Mouse (Mus musculus) naive thymus-derived CD4-positive, alpha-beta T cell, adult 2 months (primary cell): Measurements from ENCODE around the gene Zbtb20.

Experiments used
- DNase-seq: peaks from one replicate; pipeline ENCODE4 v3.0.0-alpha.2; 2011; ENCODE audit warnings: low read depth

The Zbtb20 gene

GRCm38 (mm10) chr16:43363751-43364515, 488.3 kb downstream of the Zbtb20 start:
- DNase-seq = no peak

GRCm38 (mm10) chr16:43364516-43364910, 488.8 kb downstream of the Zbtb20 start:
- no peak for DNase-seq

GRCm38 (mm10) chr16:43365277-43365676, 489.6 kb downstream of the Zbtb20 start:
- DNase-seq = no peak

DNA sequence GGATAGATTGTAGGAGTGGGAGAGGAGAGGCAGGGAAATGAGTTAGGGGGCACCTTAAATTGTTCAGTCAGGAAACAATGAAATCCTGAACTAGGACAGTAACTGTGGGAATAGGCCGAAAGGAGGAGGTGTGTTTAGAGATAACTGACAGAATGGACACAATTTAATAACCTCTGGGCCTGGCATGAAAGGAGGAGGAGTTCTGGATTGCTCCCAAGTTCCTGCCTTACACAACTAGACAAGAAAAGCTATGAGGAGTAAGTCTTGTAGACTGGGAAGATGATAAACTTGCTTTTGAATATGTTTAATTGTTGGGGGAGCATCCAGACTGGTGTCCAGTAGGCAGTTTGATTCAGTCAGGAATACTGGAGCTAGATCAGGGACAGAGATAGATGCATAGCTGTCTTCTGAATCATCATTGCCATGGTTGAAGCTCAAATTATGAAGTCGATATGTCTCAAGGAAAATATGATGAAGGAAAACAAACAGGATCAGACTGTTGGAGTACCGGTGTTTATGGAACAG, 494.9 kb downstream of the Zbtb20 start:
- DNase-seq = no peak

DNA sequence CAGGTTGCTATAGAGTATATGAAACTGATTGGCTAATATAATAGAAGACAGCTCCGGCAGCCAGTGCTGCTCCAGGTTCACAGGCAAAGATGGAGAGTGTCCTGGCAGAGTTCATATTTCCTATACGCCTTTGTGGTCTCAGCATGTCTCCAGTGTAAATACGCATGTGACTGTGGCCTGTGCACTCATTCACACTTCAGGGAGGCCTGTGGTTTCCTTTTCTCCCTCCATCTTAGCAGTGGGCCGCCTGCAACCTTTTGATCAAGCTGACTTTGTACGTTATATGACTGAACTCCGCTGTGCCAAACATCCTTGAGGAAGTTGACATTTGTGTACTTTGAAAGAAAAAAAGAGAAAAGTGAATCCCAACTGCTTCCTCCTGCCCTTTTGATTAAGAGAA, 501.1 kb downstream of the Zbtb20 start:
- DNase-seq = peak; percentile 43

GRCm38 (mm10) chr16:43379351-43380325, 504.0 kb downstream of the Zbtb20 start:
- no peak for DNase-seq

DNA sequence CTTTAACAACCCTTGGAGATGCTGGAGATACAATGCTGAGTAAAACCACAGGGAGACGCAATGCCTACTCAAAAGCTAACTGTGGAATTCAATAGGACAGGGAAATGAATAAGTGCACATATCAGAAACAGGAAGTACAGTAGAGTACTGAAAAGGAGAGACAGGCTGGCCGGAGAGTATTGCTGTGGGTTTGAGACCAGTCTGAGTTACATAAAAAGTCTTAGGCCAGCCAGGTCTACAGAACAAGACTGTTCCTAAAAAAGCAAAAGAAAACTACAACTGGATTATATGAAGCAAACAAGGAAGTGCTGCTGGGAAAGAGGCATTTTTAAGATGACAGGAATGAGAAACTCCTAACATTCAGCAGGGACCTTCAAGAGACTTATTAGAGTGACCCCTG, 505.5 kb downstream of the Zbtb20 start:
- no peak for DNase-seq

DNA sequence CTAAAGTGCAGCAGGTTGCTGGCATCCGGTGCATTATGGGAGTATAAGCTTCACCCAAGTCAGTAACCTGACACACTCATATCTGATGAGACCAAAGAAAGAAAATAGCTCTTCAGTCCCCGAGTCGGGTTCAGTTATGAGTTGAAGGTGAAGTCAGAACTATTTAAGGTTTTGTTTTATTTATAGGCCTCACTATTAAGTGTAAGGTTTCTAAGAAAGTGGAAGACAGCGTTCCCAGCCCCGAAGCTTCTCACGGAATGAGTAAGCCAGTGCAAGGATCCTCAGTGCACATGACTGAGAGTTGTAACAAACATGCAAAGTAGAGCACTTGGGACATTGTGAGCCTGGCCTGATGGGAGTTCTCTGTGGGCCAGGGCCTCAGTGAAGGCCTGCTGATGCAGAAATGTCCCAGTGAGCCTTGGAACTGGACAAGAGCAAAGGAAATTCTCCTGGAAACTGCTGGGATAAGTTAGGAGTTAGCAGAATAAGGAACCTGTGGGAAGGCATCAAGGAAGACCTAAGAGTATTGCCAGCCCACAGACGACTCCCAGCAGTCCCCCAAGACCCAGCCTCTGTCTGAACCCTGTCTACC, 507.6 kb downstream of the Zbtb20 start:
- DNase-seq = no peak

DNA sequence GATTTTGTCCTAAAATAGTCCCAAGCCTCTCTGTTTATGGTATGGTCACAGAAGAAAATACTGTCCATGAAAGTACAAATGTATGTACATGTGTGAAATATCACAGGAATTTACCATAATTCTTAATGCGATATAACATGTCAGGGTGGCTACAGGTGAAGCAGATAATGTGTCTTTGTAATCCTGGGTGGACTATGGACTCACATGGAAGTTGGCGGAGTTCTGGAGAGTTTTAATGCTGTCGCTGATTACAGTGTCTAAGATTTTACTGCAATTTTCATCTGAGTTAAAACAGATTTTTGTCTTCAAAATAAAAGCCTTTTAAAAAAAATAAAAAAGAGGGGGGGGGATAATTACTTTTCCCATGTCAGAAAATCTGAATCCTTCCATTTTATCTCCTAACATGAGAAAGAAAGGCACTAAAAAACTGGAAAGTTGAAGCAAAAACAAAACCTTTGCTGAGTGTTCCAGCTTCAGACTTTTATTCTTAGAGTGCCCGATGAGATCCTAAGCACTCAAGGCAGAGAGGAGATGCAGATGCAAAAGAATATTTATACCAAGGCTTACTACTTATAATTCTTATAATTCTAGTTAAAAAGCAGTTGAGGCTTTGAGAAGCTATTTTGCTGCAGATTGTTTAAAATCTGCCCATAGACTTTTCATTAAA, 509.4 kb downstream of the Zbtb20 start:
- DNase-seq = no peak

GRCm38 (mm10) chr16:43385620-43386210, 510.0 kb downstream of the Zbtb20 start:
- DNase-seq = no peak

DNA sequence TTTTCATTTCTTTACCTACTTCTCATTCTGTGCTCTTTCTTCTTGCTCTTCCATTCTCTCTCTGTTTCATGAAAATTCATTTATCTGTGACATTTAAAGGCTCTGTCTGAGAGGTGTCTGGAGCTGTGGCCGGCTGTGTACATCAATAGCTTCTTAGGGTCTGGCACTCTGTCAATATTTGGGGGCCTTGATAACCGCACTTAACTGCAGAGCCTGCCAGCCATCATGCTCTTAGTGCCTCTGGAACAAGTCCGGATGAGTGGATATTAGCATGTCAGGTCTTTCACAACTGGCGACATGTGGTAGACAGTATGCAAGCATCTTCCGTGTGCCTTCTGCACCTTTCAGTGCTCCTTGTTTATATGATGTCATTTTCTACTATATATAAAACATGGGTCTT, 510.7 kb downstream of the Zbtb20 start:
- DNase-seq = no peak

DNA sequence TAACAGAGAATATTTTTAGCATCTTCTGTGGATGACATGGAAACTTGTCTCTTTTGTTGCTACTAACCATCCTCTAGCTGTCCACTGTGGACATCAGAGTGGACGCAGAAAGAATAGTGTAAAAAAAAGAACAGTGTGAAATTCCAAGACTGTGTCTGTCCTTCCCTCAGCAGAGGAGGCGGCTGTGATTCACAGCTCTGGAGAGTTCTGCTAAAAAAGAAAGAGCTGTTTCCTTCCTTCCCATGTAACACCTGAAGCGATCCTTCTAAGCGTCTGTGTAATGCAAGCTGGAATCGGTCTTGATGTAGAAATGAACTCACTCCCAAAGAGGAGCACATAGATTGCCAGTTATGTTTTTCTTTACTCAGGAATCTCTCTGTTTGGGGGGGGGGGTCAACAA, 512.7 kb downstream of the Zbtb20 start:
- no peak for DNase-seq

GRCm38 (mm10) chr16:43390387-43390786, 514.7 kb downstream of the Zbtb20 start:
- no peak for DNase-seq

GRCm38 (mm10) chr16:43393382-43393781, 517.7 kb downstream of the Zbtb20 start:
- DNase-seq = no peak

GRCm38 (mm10) chr16:43394013-43394568, 518.4 kb downstream of the Zbtb20 start:
- DNase-seq = no peak

DNA sequence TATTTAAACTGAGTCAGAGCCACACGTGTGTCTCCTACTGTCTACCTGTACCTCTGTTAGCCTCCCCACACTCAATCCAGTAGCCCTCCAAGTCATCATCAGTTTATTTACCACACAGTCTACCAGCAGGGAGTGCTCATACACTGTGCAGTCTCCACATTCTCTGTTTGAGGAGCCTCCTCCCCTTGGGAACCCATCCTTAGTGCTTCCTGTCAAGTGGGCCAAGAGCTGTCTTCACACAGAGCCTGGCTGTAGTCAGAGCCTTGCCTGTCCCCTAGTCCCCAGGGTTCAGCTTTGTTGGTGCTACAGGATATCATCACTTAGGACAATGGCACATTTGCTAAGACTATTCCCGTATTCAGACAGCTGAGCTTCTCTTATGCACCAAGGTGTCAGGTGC, 519.1 kb downstream of the Zbtb20 start:
- DNase-seq = no peak

DNA sequence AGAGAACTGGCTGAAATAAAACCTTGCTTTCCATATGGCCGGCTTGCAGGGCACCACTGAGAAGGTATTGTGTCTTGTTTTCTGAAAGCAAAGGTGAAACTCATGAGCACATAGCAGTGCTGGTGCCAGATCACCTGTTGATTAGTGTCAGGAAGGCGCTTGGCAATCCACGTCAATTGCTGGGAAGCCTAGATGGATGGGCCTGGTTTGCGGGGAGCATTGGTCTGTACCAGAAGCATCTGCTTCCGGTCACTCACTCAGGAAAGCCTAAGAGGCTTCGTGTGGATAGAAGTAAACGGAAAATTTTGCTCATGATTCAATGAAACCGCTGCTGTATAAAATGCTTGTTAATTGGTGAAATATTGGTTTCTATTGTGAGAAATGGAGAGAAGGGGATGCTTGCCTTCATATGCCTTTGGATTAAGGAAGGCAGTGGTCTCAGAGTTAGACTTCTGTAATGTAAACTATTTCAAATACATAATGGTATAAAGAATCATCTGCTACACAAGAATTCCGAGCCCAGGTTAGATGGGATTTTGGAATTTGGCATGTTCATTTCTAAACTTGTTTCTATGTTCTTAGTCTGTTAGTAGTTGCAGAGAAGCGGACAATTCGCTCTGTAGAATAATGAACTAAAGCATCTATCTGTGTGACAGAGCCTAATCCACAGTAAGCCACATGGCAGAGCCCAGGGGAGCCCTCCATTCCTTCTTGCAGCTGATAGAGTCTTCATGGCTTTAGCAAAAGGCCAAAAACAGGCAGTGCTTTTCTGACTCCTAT, 521.4 kb downstream of the Zbtb20 start:
- no peak for DNase-seq

- no peak for DNase-seq
Measured at GRCm38 (mm10) chr16:43397629-43398323, 522.1 kb downstream of the Zbtb20 start.

- DNase-seq = no peak
Measured at GRCm38 (mm10) chr16:43399428-43399827, 523.7 kb downstream of the Zbtb20 start.

DNA sequence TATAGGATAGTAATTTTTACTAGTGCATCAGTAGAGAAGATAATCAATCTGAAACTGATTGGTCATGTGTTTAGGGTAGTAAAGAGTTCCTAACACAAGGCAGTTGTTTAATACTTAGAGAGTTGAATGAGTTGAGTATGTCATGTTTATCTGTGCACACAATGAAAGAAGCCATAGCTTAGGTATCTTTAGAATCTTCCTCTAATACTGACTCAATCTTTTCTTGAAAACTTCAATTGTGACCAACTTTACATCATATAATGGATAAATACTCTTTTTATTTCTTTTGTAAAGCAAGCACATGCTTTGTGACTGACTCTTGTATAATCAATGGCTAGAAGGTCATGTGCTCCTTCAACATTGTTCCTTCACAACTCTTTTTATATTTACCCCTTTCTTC, 524.4 kb downstream of the Zbtb20 start:
- no peak for DNase-seq
